Mouse (Mus musculus): ENCODE measurements at regions not wholly inside any gene's neighbourhood (a gene's known extent, or its start where the extent isn't known, plus 50 kb on each side); places are given as distances from the start of the nearest gene placed in this dataset.
"Not testable (repeated sequence)": the region's sequence is repeated elsewhere in the genome, so short reads cannot be mapped to it uniquely, and the experiment has no call there.

DNA sequence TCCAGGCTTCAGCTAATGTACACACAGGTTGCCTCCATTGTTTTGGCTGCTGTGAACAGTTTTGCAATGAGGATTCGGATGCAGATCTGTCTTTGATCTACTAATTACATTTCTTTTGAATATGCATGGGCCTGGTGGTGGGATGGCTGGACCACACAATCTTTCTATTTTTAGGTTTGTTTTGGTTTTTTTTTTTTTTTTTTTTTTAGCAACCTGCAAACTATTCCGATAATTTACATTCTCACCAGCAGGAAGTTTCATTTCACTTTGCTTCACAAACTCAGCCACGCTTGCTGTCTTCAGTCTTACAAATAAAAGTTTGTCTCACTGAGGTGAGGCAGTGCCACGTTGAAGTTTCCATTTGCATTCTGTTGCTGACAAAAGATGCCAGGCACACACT, 127.7 kb upstream of the Intu start:
- Histone ChIP-seq H3K36me3 (ENCODE audit: control insufficient read depth, insufficient read depth, low read length) (no peaks in the 10 kb centered on the region), H3K4me3 (ENCODE audit: low read depth, low read length) (no peak overlapping the region), H3K4me1 (replicated peaks; ENCODE audit: control insufficient read depth, insufficient read depth, low read length) (0 out of 2 replicates have a peak, but pooled peaks cover 3% of the 10 kb centered on the region), H3K4me2 (ENCODE audit: low read length) (no peak overlapping the region), H3K9ac (ENCODE audit: low read length) (no peak overlapping the region), H3K9me3 (ENCODE audit: control insufficient read depth, low read length) (no peaks in the 10 kb centered on the region), H3K27me3 (replicated peaks; ENCODE audit: control insufficient read depth, insufficient read depth, low read length) (no peaks in the 10 kb centered on the region), H3K27ac (ENCODE audit: low read depth) (no peak overlapping the region)
- DNase-seq (ENCODE audit: low spot score) (no peak), ATAC-seq (replicated peaks; ENCODE audit: low FRiP score, low TSS enrichment, low read depth) (no peak)
- 75% methylated on average over 4 of the region's 4 CpGs for WGBS

DNA sequence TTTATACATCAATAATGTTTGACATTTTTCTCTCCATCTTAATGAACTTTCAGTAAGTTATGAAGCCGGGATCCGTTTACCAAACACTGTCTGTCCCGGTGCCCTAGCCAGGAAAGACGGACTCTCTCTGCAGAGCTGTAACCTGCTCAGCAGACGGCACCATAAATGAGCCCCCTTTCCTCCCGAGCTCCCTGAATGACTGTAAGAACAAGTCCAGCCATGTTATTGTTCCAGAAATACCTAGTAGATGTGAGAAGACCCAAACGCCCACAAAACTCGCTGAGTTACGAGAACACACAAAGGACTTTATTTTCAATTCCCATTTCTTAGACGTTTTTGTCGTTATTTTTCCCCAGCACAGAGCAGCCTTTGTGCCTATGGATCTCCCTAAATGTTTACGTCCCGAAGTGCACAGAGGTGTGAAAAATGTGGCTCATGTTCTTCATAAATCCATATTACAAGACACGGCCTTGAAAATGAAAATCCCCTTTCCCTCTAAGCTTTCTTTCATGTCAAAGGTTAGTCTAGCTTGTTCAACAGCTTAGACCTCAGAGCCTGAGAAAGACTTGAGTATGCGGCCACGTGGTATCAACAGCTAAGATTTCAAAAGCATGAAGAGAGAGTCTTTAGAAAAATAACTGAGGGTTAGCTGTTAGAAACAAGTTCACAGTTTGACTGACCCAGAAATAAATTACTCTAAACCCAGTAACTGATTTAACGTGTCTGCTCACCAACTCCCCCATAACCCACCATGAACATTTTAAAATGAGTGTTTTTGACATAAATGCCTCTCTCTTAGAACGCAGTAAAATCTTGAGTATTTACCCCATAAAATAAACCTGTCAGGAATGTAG, 125.8 kb upstream of the Intu start:
- Histone ChIP-seq H3K9me3 (ENCODE audit: control insufficient read depth, low read length) (no peaks in the 10 kb centered on the region), H3K27me3 (replicated peaks; ENCODE audit: control insufficient read depth, insufficient read depth, low read length) (no peaks in the 10 kb centered on the region), H3K4me3 (ENCODE audit: low read depth, low read length) (no peak overlapping the region), H3K4me1 (replicated peaks; ENCODE audit: control insufficient read depth, insufficient read depth, low read length) (no peaks in the 10 kb centered on the region), H3K36me3 (ENCODE audit: control insufficient read depth, insufficient read depth, low read length) (no peaks in the 10 kb centered on the region), H3K9ac (ENCODE audit: low read length) (no peak overlapping the region), H3K4me2 (ENCODE audit: low read length) (no peak overlapping the region), H3K27ac (ENCODE audit: low read depth) (no peak overlapping the region)
- WGBS = 48% methylated on average over 18 of the region's 18 CpGs
- no peak for ATAC-seq (replicated peaks; ENCODE audit: low FRiP score, low TSS enrichment, low read depth)
- DNase-seq (ENCODE audit: low spot score) = no peak

DNA sequence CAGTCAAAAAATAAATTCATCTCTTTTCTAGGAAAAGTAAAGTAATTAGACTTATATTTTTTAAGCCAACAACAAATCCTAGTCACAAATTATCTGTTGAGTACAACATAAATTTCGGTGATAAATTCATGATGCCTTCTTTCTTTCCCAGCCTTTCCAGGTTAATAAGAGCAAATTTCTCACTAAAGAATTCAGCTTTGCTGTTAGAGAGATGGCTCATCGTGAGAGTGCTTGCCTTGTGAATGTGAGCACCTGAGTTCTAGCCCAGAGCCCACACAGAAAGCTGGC, 125.2 kb upstream of the Intu start:
- H3K36me3 ChIP-seq (ENCODE audit: control insufficient read depth, insufficient read depth, low read length) = no peaks in the 10 kb centered on the region
- no peak overlapping the region for H3K4me2 ChIP-seq (ENCODE audit: low read length)
- no peaks in the 10 kb centered on the region for H3K4me1 ChIP-seq (replicated peaks; ENCODE audit: control insufficient read depth, insufficient read depth, low read length)
- H3K4me3 ChIP-seq (ENCODE audit: low read depth, low read length) = no peak overlapping the region
- no peaks in the 10 kb centered on the region for H3K27me3 ChIP-seq (replicated peaks; ENCODE audit: control insufficient read depth, insufficient read depth, low read length)
- H3K9ac ChIP-seq (ENCODE audit: low read length) = no peak overlapping the region
- DNase-seq (ENCODE audit: low spot score) (no peak), ATAC-seq (replicated peaks; ENCODE audit: low FRiP score, low TSS enrichment, low read depth) (no peak)
- 60% methylated on average over 2 of the region's 2 CpGs for WGBS
- no peak overlapping the region for H3K27ac ChIP-seq (ENCODE audit: low read depth)
- H3K9me3 ChIP-seq (ENCODE audit: control insufficient read depth, low read length) = no peaks in the 10 kb centered on the region

DNA sequence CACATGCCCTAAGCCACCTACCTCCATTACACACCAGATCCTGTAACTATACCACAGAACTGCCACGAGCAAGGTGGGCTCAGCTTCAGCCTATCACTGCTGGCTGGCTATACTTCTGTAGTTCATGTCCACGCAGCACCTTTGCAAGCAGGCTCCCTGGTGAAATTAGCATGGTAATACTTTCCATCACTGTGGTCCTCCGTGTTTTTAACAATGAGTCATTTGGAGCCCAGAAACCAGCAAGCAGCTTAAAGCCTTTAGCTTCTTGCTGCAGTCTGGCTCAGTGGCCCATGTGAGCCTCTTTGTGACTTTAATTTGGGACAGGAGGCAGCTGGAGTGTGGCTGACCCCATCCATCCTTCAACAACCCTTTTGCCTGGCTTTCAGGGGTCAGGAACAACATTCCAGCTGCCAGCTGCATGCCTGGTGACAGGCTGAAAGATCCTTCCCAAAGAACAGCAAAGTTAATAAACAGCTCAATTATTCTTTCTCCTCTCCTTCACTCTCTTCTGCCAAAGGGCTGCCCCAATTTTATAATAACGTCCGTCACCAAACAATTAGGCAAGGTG, 122.1 kb upstream of the Intu start:
- Histone ChIP-seq H3K4me3 (ENCODE audit: low read depth, low read length) (no peak overlapping the region), H3K9me3 (ENCODE audit: control insufficient read depth, low read length) (no peaks in the 10 kb centered on the region), H3K9ac (ENCODE audit: low read length) (no peak overlapping the region), H3K4me2 (ENCODE audit: low read length) (no peak overlapping the region), H3K27ac (ENCODE audit: low read depth) (no peak overlapping the region), H3K27me3 (replicated peaks; ENCODE audit: control insufficient read depth, insufficient read depth, low read length) (no peaks in the 10 kb centered on the region), H3K4me1 (replicated peaks; ENCODE audit: control insufficient read depth, insufficient read depth, low read length) (no peaks in the 10 kb centered on the region), H3K36me3 (ENCODE audit: control insufficient read depth, insufficient read depth, low read length) (no peaks in the 10 kb centered on the region)
- ATAC-seq (replicated peaks; ENCODE audit: low FRiP score, low TSS enrichment, low read depth) (no peak), DNase-seq (ENCODE audit: low spot score) (no peak)
- WGBS = 55% methylated on average over 5 of the region's 5 CpGs

DNA sequence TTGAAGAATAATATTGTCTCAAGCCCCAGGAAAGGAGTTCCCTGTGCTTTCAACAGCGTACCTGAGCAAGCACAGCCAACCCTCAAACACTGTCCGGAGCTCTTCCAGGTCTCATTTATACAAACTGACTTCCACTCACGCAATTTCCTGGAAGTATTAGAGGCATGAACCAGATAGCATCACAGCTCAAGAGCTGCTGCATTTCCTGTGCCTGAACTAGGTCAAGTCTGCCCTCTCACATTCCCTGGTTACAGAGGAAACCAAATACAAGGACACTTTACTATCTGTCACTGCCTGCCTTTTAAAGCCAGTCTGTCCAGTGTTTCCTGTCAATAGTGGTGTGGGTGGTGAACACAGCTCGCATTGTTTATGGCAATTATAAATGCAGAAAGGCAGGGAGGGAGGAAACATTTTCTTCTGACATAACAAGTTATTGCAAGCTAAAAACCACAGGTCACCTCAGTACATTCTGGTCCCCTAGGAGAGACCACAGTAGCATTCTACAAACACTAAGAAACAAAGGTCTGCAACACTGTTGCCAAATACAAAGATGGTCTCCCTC, 120.3 kb upstream of the Intu start:
- Histone ChIP-seq H3K27ac (ENCODE audit: low read depth) (no peak overlapping the region), H3K9me3 (ENCODE audit: control insufficient read depth, low read length) (no peaks in the 10 kb centered on the region), H3K4me2 (ENCODE audit: low read length) (no peak overlapping the region), H3K9ac (ENCODE audit: low read length) (no peak overlapping the region), H3K4me3 (ENCODE audit: low read depth, low read length) (no peak overlapping the region), H3K36me3 (ENCODE audit: control insufficient read depth, insufficient read depth, low read length) (no peaks in the 10 kb centered on the region), H3K4me1 (replicated peaks; ENCODE audit: control insufficient read depth, insufficient read depth, low read length) (peaks cover 4% of the 10 kb centered on the region; the same call in 1 of the 2 replicates), H3K27me3 (replicated peaks; ENCODE audit: control insufficient read depth, insufficient read depth, low read length) (no peaks in the 10 kb centered on the region)
- ATAC-seq (replicated peaks; ENCODE audit: low FRiP score, low TSS enrichment, low read depth) (no peak), DNase-seq (ENCODE audit: low spot score) (no peak)
- 56% methylated on average over 4 of the region's 4 CpGs for WGBS

DNA sequence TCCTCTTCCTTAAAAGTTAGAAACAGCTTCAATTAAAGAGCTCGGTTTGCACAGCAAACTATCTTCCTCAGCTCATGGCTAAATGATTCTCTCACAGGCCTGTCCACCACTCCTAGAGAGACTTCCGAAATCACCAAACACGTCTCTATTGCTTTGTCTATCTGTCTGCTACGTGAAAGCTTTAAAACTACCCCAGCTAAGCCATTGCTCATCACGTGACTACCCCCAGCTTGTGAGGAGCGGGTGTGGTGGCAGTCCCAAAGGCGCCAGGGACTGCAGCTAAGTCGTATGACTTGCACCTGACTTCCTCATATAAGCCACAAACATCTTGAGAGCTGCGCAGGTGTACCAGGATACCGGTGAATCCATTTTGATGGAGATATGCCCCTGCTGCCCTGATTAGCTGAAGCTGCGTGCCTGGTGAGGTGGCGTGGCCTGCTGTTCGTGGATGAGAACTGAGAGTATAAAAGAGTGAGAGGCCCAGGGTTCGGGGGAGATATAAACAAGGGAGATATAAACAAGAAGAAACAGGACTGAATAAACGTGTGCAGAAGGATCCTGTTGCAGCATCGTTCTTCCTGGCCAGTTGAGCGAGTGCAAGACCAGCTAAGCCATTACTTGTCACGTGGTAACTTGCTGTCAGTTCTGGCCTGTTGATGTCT, 105.8 kb upstream of the Intu start:
- not testable (repeated sequence) for H3K27ac ChIP-seq (ENCODE audit: low read depth); ATAC-seq (replicated peaks; ENCODE audit: low FRiP score, low TSS enrichment, low read depth)

DNA sequence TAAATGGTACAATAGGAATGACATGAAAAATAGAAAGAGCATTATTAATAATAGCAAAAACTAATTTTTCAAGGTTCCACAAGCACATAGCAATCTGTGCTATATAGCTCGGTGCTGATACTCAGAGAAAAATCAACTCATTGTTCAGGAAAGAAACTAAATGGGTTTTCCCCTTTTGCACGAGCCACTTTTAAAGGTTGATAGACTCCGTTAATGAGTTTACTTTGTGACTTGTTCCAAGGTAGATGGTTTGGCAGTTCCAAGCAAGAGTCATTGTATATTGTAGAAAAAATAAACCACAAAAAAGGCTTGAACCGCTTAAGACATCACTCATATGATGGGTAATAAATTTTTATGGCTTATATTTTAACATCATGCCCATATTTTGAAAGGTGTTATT, 105.0 kb upstream of the Intu start:
- Histone ChIP-seq H3K9ac (ENCODE audit: low read length) (no peak overlapping the region), H3K36me3 (ENCODE audit: control insufficient read depth, insufficient read depth, low read length) (no peaks in the 10 kb centered on the region), H3K4me1 (replicated peaks; ENCODE audit: control insufficient read depth, insufficient read depth, low read length) (peaks cover 3% of the 10 kb centered on the region; the same call in 1 of the 2 replicates), H3K27me3 (replicated peaks; ENCODE audit: control insufficient read depth, insufficient read depth, low read length) (no peaks in the 10 kb centered on the region), H3K4me3 (ENCODE audit: low read depth, low read length) (no peak overlapping the region), H3K27ac (ENCODE audit: low read depth) (no peak overlapping the region), H3K4me2 (ENCODE audit: low read length) (no peak overlapping the region), H3K9me3 (ENCODE audit: control insufficient read depth, low read length) (no peaks in the 10 kb centered on the region)
- ATAC-seq (replicated peaks; ENCODE audit: low FRiP score, low TSS enrichment, low read depth) (no peak), DNase-seq (ENCODE audit: low spot score) (no peak)
- WGBS = 65% methylated on average over 4 of the region's 4 CpGs

More for the DNA sequence above, 105.8 kb upstream of the Intu start:
- not testable (repeated sequence) for H3K27me3 ChIP-seq (replicated peaks; ENCODE audit: control insufficient read depth, insufficient read depth, low read length); H3K9ac ChIP-seq (ENCODE audit: low read length); H3K4me3 ChIP-seq (ENCODE audit: low read depth, low read length); H3K4me1 ChIP-seq (replicated peaks; ENCODE audit: control insufficient read depth, insufficient read depth, low read length); DNase-seq (ENCODE audit: low spot score); H3K4me2 ChIP-seq (ENCODE audit: low read length); H3K36me3 ChIP-seq (ENCODE audit: control insufficient read depth, insufficient read depth, low read length); H3K9me3 ChIP-seq (ENCODE audit: control insufficient read depth, low read length)
- WGBS = 38% methylated on average over 16 of the region's 18 CpGs

DNA sequence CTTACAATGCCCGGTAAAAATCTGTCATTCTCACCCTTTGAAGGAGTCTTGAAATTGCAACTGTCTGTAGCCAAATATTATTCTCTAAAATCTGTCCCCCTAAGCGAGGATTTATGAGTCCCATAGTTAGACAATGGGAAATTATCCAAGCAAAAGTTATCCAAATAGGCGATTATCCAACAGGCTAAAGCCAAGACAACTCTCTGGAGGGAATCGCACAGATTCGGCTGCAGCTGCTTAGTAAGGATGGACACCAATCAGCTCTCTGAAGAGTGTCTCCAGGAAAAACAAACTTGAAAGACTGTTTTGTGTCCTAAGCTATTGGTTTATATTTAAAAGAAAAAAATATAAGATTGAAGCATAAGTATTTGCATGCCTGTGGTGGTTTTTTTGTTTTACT, 103.1 kb upstream of the Intu start:
- no peaks in the 10 kb centered on the region for H3K27me3 ChIP-seq (replicated peaks; ENCODE audit: control insufficient read depth, insufficient read depth, low read length)
- 69% methylated on average over 5 of the region's 5 CpGs for WGBS
- H3K36me3 ChIP-seq (ENCODE audit: control insufficient read depth, insufficient read depth, low read length) = no peaks in the 10 kb centered on the region
- H3K9me3 ChIP-seq (ENCODE audit: control insufficient read depth, low read length) = no peaks in the 10 kb centered on the region
- H3K4me1 ChIP-seq (replicated peaks; ENCODE audit: control insufficient read depth, insufficient read depth, low read length) = peaks cover 3% of the 10 kb centered on the region; the same call in 1 of the 2 replicates
- DNase-seq (ENCODE audit: low spot score) (no peak), ATAC-seq (replicated peaks; ENCODE audit: low FRiP score, low TSS enrichment, low read depth) (no peak)
- no peak overlapping the region for H3K4me3 ChIP-seq (ENCODE audit: low read depth, low read length)
- H3K4me2 ChIP-seq (ENCODE audit: low read length) = no peak overlapping the region
- H3K27ac ChIP-seq (ENCODE audit: low read depth) = no peak overlapping the region
- H3K9ac ChIP-seq (ENCODE audit: low read length) = no peak overlapping the region
